Mouse (Mus musculus) heart, postnatal 0 days (tissue): ENCODE results near the gene Hspa12a. TPM values are rescaled to one million over a fixed set of nuclear protein-coding genes. Genes with fewer than 3 reads are reported as not detected.
"Not testable (repeated sequence)": the region's sequence is repeated elsewhere in the genome, so short reads cannot be mapped to it uniquely, and the experiment has no call there.

Source experiments
- ATAC-seq: fragments of 200-750 bp; cut with Nextera tagmentation; 2 replicates; pipeline ENCODE4 v1.8.0; 2017; ENCODE audit warnings: low read depth, moderate number of reproducible peaks, moderate library complexity; ENCODE audit not compliant: insufficient read depth
- DNase-seq: peaks from one replicate; pipeline ENCODE4 v3.0.0-alpha.2; 2016; ENCODE audit warnings: low spot score
- H3K27ac ChIP-seq: fragments of 300-500 bp; sonication (generic); 2 replicates; pipeline ENCODE4 v1.5.1; 2014; ENCODE audit warnings: low read depth, mild to moderate bottlenecking
- H3K27me3 ChIP-seq: fragments of 300-500 bp; sonication (generic); 2 replicates; pipeline ENCODE4 v1.6.1; 2014; ENCODE audit warnings: low read length, mixed read lengths; ENCODE audit not compliant: control insufficient read depth, insufficient read depth
- H3K36me3 ChIP-seq: fragments of 300-500 bp; sonication (generic); replicated peaks from 2 replicates; pipeline ENCODE4 v1.6.1; 2014; ENCODE audit warnings: low read length, mixed read lengths; ENCODE audit not compliant: control insufficient read depth, insufficient read depth
- H3K4me1 ChIP-seq: fragments of 300-500 bp; sonication (generic); 2 replicates; pipeline ENCODE4 v1.6.1; 2014; ENCODE audit warnings: antibody characterized with exemption; ENCODE audit not compliant: control insufficient read depth, insufficient read depth
- H3K4me2 ChIP-seq: fragments of 300-500 bp; sonication (generic); 2 replicates; pipeline ENCODE4 v1.6.1; 2014; ENCODE audit warnings: low read depth, mild to moderate bottlenecking, low read length, moderate library complexity
- H3K4me3 ChIP-seq: fragments of 300-500 bp; sonication (generic); 2 replicates; pipeline ENCODE4 v1.5.1; 2014; ENCODE audit warnings: low read depth, low read length
- H3K9ac ChIP-seq: fragments of 300-500 bp; sonication (generic); replicated peaks from 2 replicates; pipeline ENCODE4 v1.6.1; 2014; ENCODE audit warnings: low read depth, low read length, mixed read lengths
- H3K9me3 ChIP-seq: fragments of 300-500 bp; sonication (generic); replicated peaks from 2 replicates; pipeline ENCODE4 v1.6.1; 2016; ENCODE audit warnings: low read length; ENCODE audit not compliant: control insufficient read depth
- CTCF ChIP-seq: IDR thresholded peaks from 2 replicates; pipeline ENCODE4 v1.5.1; 2016; ENCODE audit warnings: antibody characterized with exemption, control low read depth, low read depth
- EP300 ChIP-seq: IDR thresholded peaks from 2 replicates; pipeline ENCODE4 v1.6.1; 2016; ENCODE audit warnings: antibody characterized with exemption, low read depth
- WGBS: fragments of 180-500 bp; shearing (Covaris S2); extraction: QIAGEN DNeasy Blood & Tissue Kit; methylation state at CpG from one replicate; pipeline ENCODE4 v1.1.7; 2014; 5-methylcytosine and 5-hydroxymethylcytosine counted together
- polyA plus RNA-seq: library from polyadenylated mRNA; unstranded; fragments of >200 nt; fragmentation: Nextera tagmentation; extraction: Ambion mirVana; gene quantifications from 2 replicates; pipeline ENCODE4 v1.2.1, GENCODE M21; 2015
- total RNA-seq: library from RNA; depleted of rRNA; stranded (reverse); fragments of >200 nt; gene quantifications from 2 replicates; pipeline ENCODE4 v1.2.3, GENCODE M21; 2014; ENCODE audit warnings: low replicate concordance

Gene Hspa12a
- total and polyA plus RNA-seq, 2 experiments from 2014 or later: 13.2 to 39.2 TPM

- ATAC-seq: no peak
- DNase-seq: no peak
- Histone ChIP-seq H3K27ac (no peak overlapping the region), H3K9me3 (no peaks in the 10 kb centered on the region), H3K4me1 (no peaks in the 10 kb centered on the region), H3K4me2 (no peak overlapping the region), H3K4me3 (no peak overlapping the region), H3K9ac (no peak overlapping the region), H3K36me3 (no peaks in the 10 kb centered on the region), H3K27me3 (0 out of 2 replicates have a peak, but pooled peaks cover 3% of the 10 kb centered on the region)
- 54% methylated on average over 9 of the region's 9 CpGs for WGBS
- TF ChIP-seq EP300 (no peak), CTCF (peak; percentile 20)
Observed at GRCm38 (mm10) chr19:58906685-58907084, 36.8 kb downstream of the Hspa12a start.

GRCm38 (mm10) chr19:58903899-58904327 lies 39.5 kb downstream of the Hspa12a start:
- Histone ChIP-seq H3K9me3 (no peaks in the 10 kb centered on the region), H3K27ac (peak overlapping the region; percentile 38; the same call in 1 of the 2 replicates), H3K4me3 (peak overlapping the region; percentile 10; the same call in 1 of the 2 replicates), H3K27me3 (0 out of 2 replicates have a peak, but pooled peaks cover 3% of the 10 kb centered on the region), H3K4me1 (no peaks in the 10 kb centered on the region), H3K36me3 (no peaks in the 10 kb centered on the region), H3K9ac (no peak overlapping the region), H3K4me2 (peak overlapping the region; percentile 45)
- ATAC-seq (peak; percentile 81), DNase-seq (peak; percentile 89)
- TF ChIP-seq CTCF (peak; percentile 97), EP300 (no peak)
- 1% methylated on average over 11 of the region's 11 CpGs for WGBS

- ATAC-seq (no peak), DNase-seq (no peak)
- WGBS: 51% methylated on average over 7 of the region's 7 CpGs
- no peaks in the 10 kb centered on the region for H3K4me1 ChIP-seq
- H3K27me3 ChIP-seq: 0 out of 2 replicates have a peak, but pooled peaks cover 3% of the 10 kb centered on the region
- peak overlapping the region; percentile 38; the same call in 1 of the 2 replicates for H3K27ac ChIP-seq
- H3K9me3 ChIP-seq: no peaks in the 10 kb centered on the region
- peak overlapping the region; percentile 45 for H3K4me2 ChIP-seq
- TF ChIP-seq CTCF: no peak
- no peak for TF ChIP-seq EP300
- H3K36me3 ChIP-seq: no peaks in the 10 kb centered on the region
- no peak overlapping the region for H3K9ac ChIP-seq
- H3K4me3 ChIP-seq: peak overlapping the region; percentile 10; the same call in 1 of the 2 replicates
Observed at GRCm38 (mm10) chr19:58903079-58903898, 40.2 kb downstream of the Hspa12a start.

- WGBS: 85% methylated on average over 10 of the region's 10 CpGs
- not testable (repeated sequence) for ATAC-seq
Observed at GRCm38 (mm10) chr19:58900471-58900870, 43.0 kb downstream of the Hspa12a start.

GRCm38 (mm10) chr19:58896216-58896615 lies 47.2 kb downstream of the Hspa12a start:
- no peak overlapping the region for H3K9ac ChIP-seq
- H3K9me3 ChIP-seq: no peaks in the 10 kb centered on the region
- no peak overlapping the region for H3K27ac ChIP-seq
- no peaks in the 10 kb centered on the region for H3K36me3 ChIP-seq
- H3K4me1 ChIP-seq: no peaks in the 10 kb centered on the region
- DNase-seq (no peak), ATAC-seq (no peak)
- no peak overlapping the region for H3K4me3 ChIP-seq
- H3K4me2 ChIP-seq: no peak overlapping the region
- TF ChIP-seq CTCF: no peak
- no peak for TF ChIP-seq EP300
- no peaks in the 10 kb centered on the region for H3K27me3 ChIP-seq
- 71% methylated on average over 2 of the region's 3 CpGs for WGBS

More at GRCm38 (mm10) chr19:58900471-58900870, 43.0 kb downstream of the Hspa12a start:
- not testable (repeated sequence) for H3K4me1 ChIP-seq, H3K4me2 ChIP-seq, H3K9ac ChIP-seq, H3K27me3 ChIP-seq, H3K9me3 ChIP-seq, H3K4me3 ChIP-seq, H3K27ac ChIP-seq, DNase-seq, H3K36me3 ChIP-seq
